Mouse (Mus musculus) leukemia stem cell, adult 10-12 weeks (primary cell): ENCODE measurements around the gene Prdx5. TPM values are rescaled to one million over a fixed set of nuclear protein-coding genes. Genes with fewer than 3 reads are reported as not detected.

Experiments used
- polyA plus RNA-seq: library from polyadenylated mRNA; stranded (reverse); fragments of >175 nt; gene quantifications from 2 replicates; pipeline ENCODE4 v1.2.3, GENCODE M21; 2012; ENCODE audit warnings: low replicate concordance

Prdx5 gene
- polyA plus RNA-seq: 88.9 and 116 TPM in 2 replicates

GRCm38 (mm10) chr19:6909507-6910289, at the start of gene Prdx5, which contains the start of gene Trmt112:
Gene Prdx5, minus strand, starts transcription at chr19:6910106.
Gene Trmt112, plus strand, starts transcription at chr19:6909698.

GRCm38 (mm10) chr19:6942249-6942691, 32.4 kb upstream of the Prdx5 start, which contains the start of gene Gpr137:
Gene Gpr137, minus strand, starts transcription at chr19:6942480.

GRCm38 (mm10) chr19:6941372-6942248, 31.7 kb upstream of the Prdx5 start, which contains the start of gene Bad:
Gene Bad, plus strand, starts transcription at chr19:6941861.

GRCm38 (mm10) chr19:6934195-6934977, 24.5 kb upstream of the Prdx5 start, which contains the start of gene Kcnk4:
Gene Kcnk4, minus strand, starts transcription at chr19:6934515.

GRCm38 (mm10) chr19:6925307-6925573, 15.3 kb upstream of the Prdx5 start, which contains the start of gene Catsperz:
Gene Catsperz, minus strand, starts transcription at chr19:6925380.

GRCm38 (mm10) chr19:6921647-6922567, 12.0 kb upstream of the Prdx5 start, which contains the start of gene Esrra:
Gene Esrra, minus strand, starts transcription at chr19:6921813.

GRCm38 (mm10) chr19:6858031-6858430, 51.9 kb downstream of the Prdx5 start, which contains the start of gene Ccdc88b:
Gene Ccdc88b, minus strand, starts transcription at chr19:6858211.

Other genes with a start within 250 kb of the Prdx5 start
- 41.3 and 41.4 TPM in 2 replicates for gene Rps6ka4, start 69.5 kb downstream of the Prdx5 start, polyA plus RNA-seq
- gene Ccdc88b, start 51.9 kb downstream of the Prdx5 start, polyA plus RNA-seq: 8.8 and 20.9 TPM in 2 replicates
- gene Trmt112, start 408 bp downstream of the Prdx5 start, polyA plus RNA-seq: 80.0 and 128 TPM in 2 replicates
- gene Esrra, start 11.7 kb upstream of the Prdx5 start, polyA plus RNA-seq: 67.0 and 113 TPM in 2 replicates
- gene Catsperz, start 15.3 kb upstream of the Prdx5 start, polyA plus RNA-seq: 0.41 TPM in 1 of 2 replicates, not detected in the other
- not detected in 2 replicates for gene Kcnk4, start 24.4 kb upstream of the Prdx5 start, polyA plus RNA-seq
- gene Bad, start 31.8 kb upstream of the Prdx5 start, polyA plus RNA-seq: 89.7 and 101 TPM in 2 replicates
- gene Gpr137, start 32.4 kb upstream of the Prdx5 start, polyA plus RNA-seq: 65.6 and 67.0 TPM in 2 replicates
- gene Ppp1r14b, start 64.9 kb upstream of the Prdx5 start, polyA plus RNA-seq: 452 and 665 TPM in 2 replicates
- gene Plcb3, start 66.4 kb upstream of the Prdx5 start, polyA plus RNA-seq: 22.0 and 26.6 TPM in 2 replicates
- 128 and 745 TPM in 2 replicates for gene Fkbp2, start 70.4 kb upstream of the Prdx5 start, polyA plus RNA-seq
- gene Vegfb, start 77.5 kb upstream of the Prdx5 start, polyA plus RNA-seq: 68.2 and 125 TPM in 2 replicates
- gene Dnajc4, start 82.5 kb upstream of the Prdx5 start, polyA plus RNA-seq: 15.2 and 25.4 TPM in 2 replicates
- gene Nudt22, start 86.0 kb upstream of the Prdx5 start, polyA plus RNA-seq: 14.4 and 26.7 TPM in 2 replicates
- 0.27 and 2.1 TPM in 2 replicates for gene Trpt1, start 86.0 kb upstream of the Prdx5 start, polyA plus RNA-seq
- gene Fermt3, start 109.4 kb upstream of the Prdx5 start, polyA plus RNA-seq: 599 and 891 TPM in 2 replicates
- 38.3 and 182 TPM in 2 replicates for gene Stip1, start 129.9 kb upstream of the Prdx5 start, polyA plus RNA-seq
- gene Macrod1, start 146.7 kb upstream of the Prdx5 start, polyA plus RNA-seq: 7.0 and 13.3 TPM in 2 replicates
- gene Flrt1, start 195.6 kb upstream of the Prdx5 start, polyA plus RNA-seq: 0.06 TPM in 1 of 2 replicates, not detected in the other